Mouse (Mus musculus) spleen, adult 2 months (tissue): ENCODE results near the gene S100a4. TPM values are rescaled to one million over a fixed set of nuclear protein-coding genes. Genes with fewer than 3 reads are reported as not detected.

Source experiments
- DNase-seq, 2 experiments: peaks; one replicate each; pipeline versions ENCODE4 v3.0.0 to v3.0.0-alpha.2; 2012 to 2021; ENCODE audit warnings: low spot score in 2 of 2, low read depth in 1 of 2
- H3K27ac ChIP-seq: fragments of 200-500 bp; 2 replicates; pipeline ENCODE4 v1.5.1; 2012; ENCODE audit warnings: low read length, inconsistent platforms; ENCODE audit not compliant: insufficient read depth
- H3K27me3 ChIP-seq: fragments of 200-500 bp; 2 replicates; pipeline ENCODE4 v1.6.1; 2012; ENCODE audit warnings: mild to moderate bottlenecking, moderate library complexity, low read length, inconsistent platforms; ENCODE audit not compliant: control insufficient read depth, insufficient read depth
- H3K36me3 ChIP-seq: fragments of 200-500 bp; 2 replicates; pipeline ENCODE4 v1.6.1; 2012; ENCODE audit warnings: mild to moderate bottlenecking, low read length, inconsistent platforms; ENCODE audit not compliant: control insufficient read depth, insufficient read depth
- H3K4me1 ChIP-seq: fragments of 200-500 bp; 2 replicates; pipeline ENCODE4 v1.6.1; 2011; ENCODE audit warnings: inconsistent platforms; ENCODE audit not compliant: control insufficient read depth, insufficient read depth, insufficient read length
- H3K4me3 ChIP-seq: fragments of 200-500 bp; 2 replicates; pipeline ENCODE4 v1.5.1; 2011; ENCODE audit warnings: mild to moderate bottlenecking, inconsistent platforms; ENCODE audit not compliant: insufficient read depth, insufficient read length; ENCODE audit errors: extremely low read depth
- CTCF ChIP-seq: fragments of 200-500 bp; IDR thresholded peaks from 2 replicates; pipeline ENCODE4 v1.5.1; 2011; ENCODE audit warnings: mild to moderate bottlenecking, inconsistent platforms; ENCODE audit not compliant: insufficient read depth, insufficient read length, insufficient replicate concordance; ENCODE audit errors: extremely low read depth
- POLR2A ChIP-seq: fragments of 200-500 bp; IDR thresholded peaks from 2 replicates; pipeline ENCODE4 v1.6.1; 2011; ENCODE audit warnings: low read depth, low read length, inconsistent platforms
- WGBS: fragments of 180-500 bp; shearing (Covaris S2); methylation state at CpG from one replicate; pipeline ENCODE4 v1.1.7; 2018; 5-methylcytosine and 5-hydroxymethylcytosine counted together
- polyA plus RNA-seq: library from polyadenylated mRNA; depleted of rRNA; stranded (reverse); fragments of >200 nt; gene quantifications from 2 replicates; pipeline ENCODE4 v1.2.3, GENCODE M21; 2012

Gene S100a4
- polyA plus RNA-seq, 1 experiment = 43.5 TPM

GRCm38 (mm10) chr3:90612061-90612460, 8.5 kb downstream of the S100a4 start:
- peak overlapping the region; percentile 55 for H3K27ac ChIP-seq

DNA sequence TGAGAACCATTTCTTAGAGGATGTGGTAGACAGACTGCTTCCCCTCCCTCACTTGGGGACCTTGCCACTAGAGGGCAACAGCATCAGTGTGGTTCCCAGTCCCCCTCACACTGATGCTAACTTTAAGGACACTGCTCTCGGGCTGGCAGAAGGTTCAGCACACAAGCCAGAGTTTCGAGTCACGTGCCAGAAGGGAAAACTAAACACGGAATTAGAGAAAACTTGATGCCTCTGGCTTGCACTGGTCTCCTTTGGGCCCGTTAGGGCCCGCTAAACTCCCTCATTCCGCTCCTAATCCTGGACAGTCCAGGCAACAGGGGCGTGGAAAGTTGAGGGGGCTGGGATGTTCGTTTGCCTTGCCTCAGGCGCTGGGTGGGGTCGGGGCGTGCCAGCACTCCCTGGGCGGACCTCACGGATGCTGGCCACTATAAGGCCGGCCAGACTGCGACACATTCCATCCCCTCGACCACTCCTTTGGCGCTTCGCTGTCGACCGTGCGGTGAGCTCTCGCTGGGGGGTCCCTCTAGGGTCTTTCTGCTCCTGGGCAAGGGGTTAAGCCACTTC, 9.2 kb downstream of the S100a4 start, which contains the start of gene S100a6:
S100a6 (plus strand) TSS at position 155 of the 564 bp plus-strand sequence.
- H3K27me3 ChIP-seq = no peaks in the 10 kb centered on the region
- no peaks in the 10 kb centered on the region for H3K36me3 ChIP-seq
- TF ChIP-seq CTCF (peak; percentile 79; the same call in 1 of the 2 replicates), POLR2A (no peak)
- WGBS = 6% methylated on average over 23 of the region's 23 CpGs
- peak within 1 kb of the TSS; percentile 40 for H3K4me3 ChIP-seq
- H3K4me1 ChIP-seq = peaks cover 27% of the 10 kb centered on the region; the same call in 1 of the 2 replicates
- peak within 1 kb of the TSS; percentile 55 for H3K27ac ChIP-seq
- DNase-seq = peak; percentile 66 to 84

More at GRCm38 (mm10) chr3:90612061-90612460, 8.5 kb downstream of the S100a4 start:
- TF ChIP-seq POLR2A (no peak), CTCF (no peak)
- Histone ChIP-seq H3K27me3 (no peaks in the 10 kb centered on the region), H3K4me3 (no peak overlapping the region), H3K4me1 (peaks cover 27% of the 10 kb centered on the region; the same call in 1 of the 2 replicates), H3K36me3 (no peaks in the 10 kb centered on the region)
- peak in 1 of 2 experiments; percentile 25 for DNase-seq
- 28% methylated on average over 4 of the region's 4 CpGs for WGBS

GRCm38 (mm10) chr3:90613461-90614147, 10.0 kb downstream of the S100a4 start:
- no peak for DNase-seq
- H3K27ac ChIP-seq = peak overlapping the region; percentile 49
- H3K27me3 ChIP-seq = no peaks in the 10 kb centered on the region
- no peaks in the 10 kb centered on the region for H3K36me3 ChIP-seq
- WGBS = 43% methylated on average over 7 of the region's 7 CpGs
- H3K4me3 ChIP-seq = peak overlapping the region; percentile 40
- peaks cover 27% of the 10 kb centered on the region; the same call in 1 of the 2 replicates for H3K4me1 ChIP-seq
- TF ChIP-seq CTCF = no peak
- TF ChIP-seq POLR2A = no peak

DNA sequence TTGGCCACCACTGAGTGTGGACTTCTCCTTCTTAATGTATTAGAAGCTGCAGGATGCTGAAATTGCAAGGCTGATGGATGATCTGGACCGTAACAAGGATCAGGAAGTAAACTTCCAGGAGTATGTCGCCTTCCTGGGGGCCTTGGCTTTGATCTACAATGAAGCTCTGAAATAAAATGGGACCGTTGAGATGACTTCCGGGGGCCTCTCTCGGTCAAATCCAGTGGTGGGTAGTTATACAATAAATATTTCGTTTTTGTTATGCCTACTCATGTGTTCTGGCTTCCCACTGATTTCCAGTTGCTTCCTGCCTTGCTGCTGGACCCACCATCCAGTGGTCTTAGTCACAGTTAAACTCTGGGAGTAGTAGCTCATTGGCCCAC, 10.6 kb downstream of the S100a4 start:
- H3K27ac ChIP-seq = no peak overlapping the region
- no peak for DNase-seq
- H3K36me3 ChIP-seq = no peaks in the 10 kb centered on the region
- peaks cover 22% of the 10 kb centered on the region; the same call in 1 of the 2 replicates for H3K4me1 ChIP-seq
- TF ChIP-seq CTCF (no peak), POLR2A (no peak)
- peak overlapping the region; percentile 40; the same call in 1 of the 2 replicates for H3K4me3 ChIP-seq
- 81% methylated on average over 6 of the region's 6 CpGs for WGBS
- H3K27me3 ChIP-seq = no peaks in the 10 kb centered on the region

DNA sequence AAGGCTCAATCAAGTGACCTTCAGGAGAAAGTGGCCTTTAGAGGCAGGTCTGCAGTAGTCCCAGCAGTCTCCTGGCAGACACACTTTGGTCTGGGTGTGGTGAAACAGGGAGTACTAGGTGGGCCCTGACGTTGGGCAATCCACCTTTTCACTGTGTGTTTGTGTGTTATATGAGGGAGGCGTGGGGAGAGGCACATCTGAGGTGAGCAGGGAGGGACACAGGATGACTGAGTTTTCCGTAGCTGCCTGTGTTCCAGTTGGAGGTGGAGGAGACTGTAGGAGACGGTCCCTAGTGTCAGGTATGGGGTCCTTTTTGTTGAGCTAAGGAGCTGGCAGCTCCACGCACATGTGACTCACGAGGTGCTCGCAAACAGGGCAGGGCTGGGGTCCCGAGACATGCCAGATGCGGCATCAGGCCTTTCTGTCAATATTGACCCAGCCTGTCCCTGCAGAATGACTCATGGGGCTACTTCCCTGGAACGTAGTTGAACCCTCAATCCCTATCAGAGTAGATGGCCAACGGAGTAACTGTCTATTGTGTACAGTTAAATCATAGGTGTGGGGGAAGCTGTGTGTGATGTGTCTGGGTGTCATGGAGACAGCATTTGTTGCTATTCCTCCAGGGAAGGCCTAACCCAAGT, 11.2 kb downstream of the S100a4 start:
- DNase-seq = no peak

GRCm38 (mm10) chr3:90615415-90615814, 11.8 kb downstream of the S100a4 start:
- H3K4me1 ChIP-seq = peaks cover 21% of the 10 kb centered on the region; the same call in 1 of the 2 replicates
- TF ChIP-seq POLR2A (no peak), CTCF (peak; percentile 86; the same call in 1 of the 2 replicates)
- no peak overlapping the region for H3K4me3 ChIP-seq
- no peaks in the 10 kb centered on the region for H3K27me3 ChIP-seq
- 4% methylated on average over 7 of the region's 7 CpGs for WGBS
- DNase-seq = peak; percentile 58 to 69
- no peak overlapping the region for H3K27ac ChIP-seq
- H3K36me3 ChIP-seq = no peaks in the 10 kb centered on the region

More for the DNA sequence above, 11.2 kb downstream of the S100a4 start:
- H3K4me3 ChIP-seq = no peak overlapping the region
- no peaks in the 10 kb centered on the region for H3K36me3 ChIP-seq
- TF ChIP-seq CTCF = no peak
- no peak for TF ChIP-seq POLR2A
- 84% methylated on average over 11 of the region's 11 CpGs for WGBS
- H3K27me3 ChIP-seq = no peaks in the 10 kb centered on the region
- no peak overlapping the region for H3K27ac ChIP-seq
- peaks cover 21% of the 10 kb centered on the region; the same call in 1 of the 2 replicates for H3K4me1 ChIP-seq

- H3K27ac ChIP-seq = no peak overlapping the region
- TF ChIP-seq POLR2A (no peak), CTCF (no peak)
- 75% methylated on average over 1 of the region's 1 CpGs for WGBS
- no peak overlapping the region for H3K4me3 ChIP-seq
- no peaks in the 10 kb centered on the region for H3K27me3 ChIP-seq
- no peak for DNase-seq
- peaks cover 21% of the 10 kb centered on the region; the same call in 1 of the 2 replicates for H3K4me1 ChIP-seq
- no peaks in the 10 kb centered on the region for H3K36me3 ChIP-seq
Measured at GRCm38 (mm10) chr3:90615911-90616310, 12.3 kb downstream of the S100a4 start.
